Mouse (Mus musculus): ENCODE measurements around the gene Sugt1. TPM values are rescaled to one million over a fixed set of nuclear protein-coding genes. Genes with fewer than 3 reads are reported as not detected.

The Sugt1 gene
- polyA plus RNA-seq, 1 experiment from 2014 or later = 148 TPM

DNA sequence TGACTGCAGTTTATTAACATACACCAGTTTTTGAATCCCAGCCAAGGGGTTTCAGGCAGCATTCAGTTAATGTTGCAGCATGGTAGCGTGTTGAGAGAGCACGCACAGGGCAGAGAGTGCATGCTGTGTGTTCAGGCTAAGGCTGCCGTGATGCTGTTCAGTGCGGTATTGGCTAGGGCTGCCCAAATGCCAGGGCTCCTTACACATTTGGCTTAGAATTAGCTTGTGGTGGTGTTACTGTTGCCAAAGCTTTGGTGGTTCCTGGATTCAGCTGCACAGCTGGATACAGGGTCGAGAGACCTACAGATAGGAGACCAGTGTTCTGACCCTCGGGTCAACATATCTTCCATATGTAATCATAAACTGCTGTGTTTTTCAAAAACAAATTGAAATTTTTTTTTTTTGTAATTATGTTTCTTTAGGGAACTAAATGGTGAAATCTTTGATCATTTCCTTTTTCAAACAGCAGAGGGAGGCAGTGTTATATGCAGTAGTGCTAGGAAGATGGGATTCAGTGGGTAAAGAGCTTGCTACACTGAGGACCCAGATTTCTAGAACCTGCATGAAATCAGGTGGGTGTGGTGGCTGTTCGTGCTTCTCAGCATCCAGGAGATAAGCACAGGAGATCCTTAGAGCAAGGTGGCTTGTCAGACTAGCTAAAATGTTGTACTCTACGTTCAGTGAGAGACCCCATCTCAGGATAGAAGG is 29.8 kb downstream of the Sugt1 start:
- no peaks in the 10 kb centered on the region for H3K4me1 ChIP-seq
- no peaks in the 10 kb centered on the region for H3K9me3 ChIP-seq (replicated peaks)
- no peaks in the 10 kb centered on the region for H3K27me3 ChIP-seq (ENCODE audit: low read depth, poor library complexity, severe bottlenecking)
- peaks cover 84% of the 10 kb centered on the region for H3K36me3 ChIP-seq
- DNase-seq (ENCODE audit: low spot score) = no peak
- H3K27ac ChIP-seq = no peak overlapping the region
- 90% methylated on average over 8 of the region's 8 CpGs for WGBS
- H3K4me3 ChIP-seq = no peak overlapping the region

DNA sequence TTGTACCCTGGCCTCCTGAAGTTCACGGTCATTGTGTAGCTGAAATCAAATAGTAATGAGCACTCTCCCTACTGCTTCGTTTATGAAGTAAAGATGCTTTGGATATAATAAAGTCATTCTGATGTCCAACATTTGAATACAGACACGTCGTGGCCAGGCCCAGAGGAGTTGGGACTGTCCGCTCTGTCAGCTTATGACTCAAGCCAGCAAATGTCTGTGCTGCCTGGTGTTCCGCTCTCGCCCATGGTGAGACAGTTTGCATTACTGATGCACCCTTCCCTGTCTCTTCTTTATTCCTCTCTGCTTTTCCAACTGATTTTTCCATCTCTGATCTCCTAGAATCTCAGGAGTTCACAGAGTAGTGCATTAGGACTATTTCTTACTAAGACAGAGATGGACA is 32.3 kb downstream of the Sugt1 start:
- no peak overlapping the region for H3K27ac ChIP-seq
- no peak overlapping the region for H3K4me3 ChIP-seq
- no peaks in the 10 kb centered on the region for H3K27me3 ChIP-seq (ENCODE audit: low read depth, poor library complexity, severe bottlenecking)
- H3K9me3 ChIP-seq (replicated peaks) = no peaks in the 10 kb centered on the region
- H3K4me1 ChIP-seq = no peaks in the 10 kb centered on the region
- WGBS = 96% methylated on average over 7 of the region's 7 CpGs
- H3K36me3 ChIP-seq = peaks cover 82% of the 10 kb centered on the region
- no peak for DNase-seq (ENCODE audit: low spot score)

DNA sequence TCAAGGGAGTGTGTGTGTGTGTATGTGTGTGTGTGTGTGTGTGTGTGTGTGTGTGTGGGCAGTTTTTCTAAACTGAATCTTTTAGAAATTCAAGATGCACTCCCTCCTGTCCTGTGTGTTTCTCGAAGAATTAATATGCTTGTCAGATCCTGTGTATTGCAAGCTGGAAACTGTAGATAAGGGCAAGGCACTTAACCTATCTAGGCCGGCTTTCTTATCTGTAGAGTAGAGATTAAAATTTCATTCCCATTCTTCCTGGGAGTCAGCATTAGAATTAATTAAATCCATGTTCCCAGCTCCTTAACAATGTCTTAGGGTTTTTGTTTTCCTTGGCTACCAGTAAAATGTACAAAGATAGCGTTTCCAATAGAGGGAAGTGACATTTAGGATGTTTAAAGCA is 33.7 kb downstream of the Sugt1 start:
- Histone ChIP-seq H3K4me1 (no peaks in the 10 kb centered on the region), H3K36me3 (peaks cover 87% of the 10 kb centered on the region), H3K9me3 (replicated peaks) (no peaks in the 10 kb centered on the region), H3K27ac (no peak overlapping the region), H3K4me3 (no peak overlapping the region), H3K27me3 (ENCODE audit: low read depth, poor library complexity, severe bottlenecking) (no peaks in the 10 kb centered on the region)
- 83% methylated on average over 3 of the region's 3 CpGs for WGBS
- DNase-seq (ENCODE audit: low spot score) = no peak

DNA sequence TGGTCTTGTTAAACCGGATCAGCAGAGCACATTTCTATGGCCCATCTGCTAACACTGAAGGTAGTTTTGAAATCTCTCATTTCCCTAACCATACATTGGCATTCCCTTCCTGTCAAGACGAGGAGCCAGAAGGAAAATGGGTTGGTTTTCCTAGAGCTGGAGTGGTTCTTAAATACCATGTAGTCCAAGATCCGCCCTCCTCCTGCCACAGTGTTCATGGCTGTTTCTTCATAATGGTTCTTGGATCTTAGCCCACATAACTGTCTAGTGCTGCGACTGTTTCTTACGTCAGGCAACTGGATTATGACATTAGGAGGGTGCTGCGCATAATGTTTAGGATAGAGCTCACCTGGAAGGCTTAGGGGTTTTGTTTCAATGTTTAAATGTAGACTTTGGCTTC is 44.8 kb downstream of the Sugt1 start:
- DNase-seq (ENCODE audit: low spot score) = no peak
- H3K36me3 ChIP-seq = peaks cover 51% of the 10 kb centered on the region
- no peaks in the 10 kb centered on the region for H3K27me3 ChIP-seq (ENCODE audit: low read depth, poor library complexity, severe bottlenecking)
- 93% methylated on average over 6 of the region's 6 CpGs for WGBS
- no peaks in the 10 kb centered on the region for H3K9me3 ChIP-seq (replicated peaks)
- H3K27ac ChIP-seq = no peak overlapping the region
- H3K4me1 ChIP-seq = no peaks in the 10 kb centered on the region
- H3K4me3 ChIP-seq = no peak overlapping the region

DNA sequence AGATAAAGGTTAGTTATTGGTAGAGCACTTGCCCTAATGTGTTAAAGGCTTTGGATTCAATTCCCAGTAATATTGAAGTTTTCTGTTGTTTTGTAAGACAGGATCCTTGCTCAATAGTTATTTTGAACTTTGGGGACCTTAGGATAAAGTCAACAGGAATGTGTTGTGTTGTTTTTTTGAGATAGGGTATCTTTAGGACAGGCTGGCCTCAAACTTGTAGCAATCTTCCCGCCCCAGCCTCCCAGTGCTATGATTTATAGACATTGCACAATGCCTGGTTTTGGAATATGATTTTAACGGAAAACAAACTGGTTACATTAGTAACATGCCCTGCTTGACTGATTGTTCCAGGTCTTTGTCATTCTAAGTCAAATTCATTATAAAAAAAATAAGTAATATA is 45.7 kb downstream of the Sugt1 start:
- WGBS = 97% methylated on average over 2 of the region's 2 CpGs
- H3K27me3 ChIP-seq (ENCODE audit: low read depth, poor library complexity, severe bottlenecking) = no peaks in the 10 kb centered on the region
- peaks cover 6% of the 10 kb centered on the region; the same call in 1 of the 2 replicates for H3K4me1 ChIP-seq
- no peak for DNase-seq (ENCODE audit: low spot score)
- H3K27ac ChIP-seq = no peak overlapping the region
- no peak overlapping the region for H3K4me3 ChIP-seq
- peaks cover 43% of the 10 kb centered on the region for H3K36me3 ChIP-seq
- no peaks in the 10 kb centered on the region for H3K9me3 ChIP-seq (replicated peaks)

DNA sequence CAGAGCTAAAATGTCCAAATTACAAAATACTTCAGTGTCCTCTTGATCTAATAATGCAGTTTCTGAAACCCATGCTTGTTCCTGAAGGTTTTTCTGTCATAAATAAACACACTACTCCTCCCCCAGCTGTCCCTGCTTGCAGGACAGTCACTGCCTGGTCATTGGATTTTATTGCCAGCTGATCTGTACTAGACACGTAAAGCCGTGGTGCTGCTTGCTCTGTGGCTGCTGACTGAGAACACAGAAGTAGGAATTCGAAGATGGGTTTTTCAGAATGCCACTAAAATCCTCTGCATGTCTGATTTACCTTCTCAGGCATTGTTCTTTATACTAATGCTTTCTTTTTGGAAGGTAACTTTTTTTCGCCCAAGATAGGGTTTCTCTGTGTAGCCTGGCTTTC is 49.3 kb downstream of the Sugt1 start:
- no peaks in the 10 kb centered on the region for H3K9me3 ChIP-seq (replicated peaks)
- no peaks in the 10 kb centered on the region for H3K27me3 ChIP-seq (ENCODE audit: low read depth, poor library complexity, severe bottlenecking)
- 61% methylated on average over 4 of the region's 4 CpGs for WGBS
- H3K4me1 ChIP-seq = peaks cover 6% of the 10 kb centered on the region; the same call in 1 of the 2 replicates
- no peak for DNase-seq (ENCODE audit: low spot score)
- no peak overlapping the region for H3K27ac ChIP-seq
- peaks cover 8% of the 10 kb centered on the region for H3K36me3 ChIP-seq
- H3K4me3 ChIP-seq = no peak overlapping the region

DNA sequence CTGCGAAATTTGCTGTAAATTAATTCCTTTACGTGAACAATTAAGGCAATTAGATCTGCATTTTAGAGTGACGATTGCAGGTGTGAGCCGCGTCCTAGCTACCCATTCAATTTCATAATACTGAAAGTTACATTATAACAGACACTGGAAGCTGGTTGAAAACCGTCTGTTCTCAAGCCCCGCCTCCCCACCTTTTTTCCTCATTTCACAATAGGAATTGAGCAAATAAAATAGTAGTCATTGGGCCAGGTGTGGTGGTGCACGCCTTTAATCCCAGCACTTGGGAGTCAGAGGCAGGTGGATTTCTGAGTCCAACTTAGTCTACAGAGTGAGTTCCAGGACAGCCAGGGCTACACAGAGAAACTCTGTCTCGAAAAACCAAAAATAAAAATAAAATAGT is 54.6 kb downstream of the Sugt1 start:
- Histone ChIP-seq H3K36me3 (no peaks in the 10 kb centered on the region), H3K9me3 (replicated peaks) (no peaks in the 10 kb centered on the region), H3K27me3 (ENCODE audit: low read depth, poor library complexity, severe bottlenecking) (peaks cover 17% of the 10 kb centered on the region; the same call in 1 of the 2 replicates), H3K4me1 (peaks cover 17% of the 10 kb centered on the region), H3K27ac (no peak overlapping the region), H3K4me3 (no peak overlapping the region)
- 84% methylated on average over 9 of the region's 9 CpGs for WGBS
- DNase-seq (ENCODE audit: low spot score) = no peak

DNA sequence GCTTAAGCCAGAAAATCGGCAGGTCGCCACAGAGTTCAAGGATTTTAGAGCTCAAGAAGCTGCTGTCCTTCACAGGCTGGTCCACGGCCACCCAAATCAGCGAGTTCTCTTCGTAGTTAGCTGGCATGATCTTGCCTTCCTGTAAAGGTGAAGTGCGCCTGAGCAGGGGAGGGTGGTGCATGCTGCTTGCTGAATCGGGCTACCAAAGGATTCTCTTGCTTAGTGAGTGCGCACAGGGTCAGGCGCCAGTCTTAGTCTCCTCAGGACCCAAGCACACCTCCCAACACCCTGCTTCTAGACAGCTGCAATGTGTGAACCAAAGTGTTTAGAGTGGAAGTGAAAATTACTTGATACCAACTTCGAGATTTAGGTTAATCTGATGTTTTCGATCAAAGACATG is 57.9 kb downstream of the Sugt1 start:
- peaks cover 11% of the 10 kb centered on the region for H3K4me1 ChIP-seq
- H3K36me3 ChIP-seq = no peaks in the 10 kb centered on the region
- no peaks in the 10 kb centered on the region for H3K9me3 ChIP-seq (replicated peaks)
- peaks cover 18% of the 10 kb centered on the region; the same call in 1 of the 2 replicates for H3K27me3 ChIP-seq (ENCODE audit: low read depth, poor library complexity, severe bottlenecking)
- peak overlapping the region; percentile 26 for H3K4me3 ChIP-seq
- WGBS = 9% methylated on average over 11 of the region's 11 CpGs
- peak; percentile 49 for DNase-seq (ENCODE audit: low spot score)
- H3K27ac ChIP-seq = peak overlapping the region; percentile 12; the same call in 1 of the 2 replicates

DNA sequence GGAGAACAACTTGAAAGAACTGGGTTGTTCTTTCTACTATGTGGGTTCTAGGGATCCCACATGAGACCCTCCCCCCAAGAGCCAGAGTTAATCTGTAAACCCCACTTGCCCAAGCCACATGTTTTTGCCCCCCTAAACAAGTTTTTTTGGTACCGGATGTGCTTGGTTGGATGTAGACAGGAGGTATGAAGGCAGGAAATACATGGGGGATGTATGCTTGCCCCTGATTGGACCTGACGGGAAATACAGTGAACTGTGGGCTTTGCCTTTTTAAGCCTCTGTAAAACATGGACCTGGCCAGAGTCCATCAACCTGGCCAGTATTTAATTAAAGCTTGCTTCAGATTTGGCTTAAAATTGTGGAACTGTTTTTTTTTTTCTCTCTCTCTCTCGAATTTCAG is 62.2 kb downstream of the Sugt1 start:
- DNase-seq (ENCODE audit: low spot score) = no peak
- 82% methylated on average over 3 of the region's 3 CpGs for WGBS
- Histone ChIP-seq H3K27me3 (ENCODE audit: low read depth, poor library complexity, severe bottlenecking) (peaks cover 12% of the 10 kb centered on the region; the same call in 1 of the 2 replicates), H3K36me3 (no peaks in the 10 kb centered on the region), H3K27ac (no peak overlapping the region), H3K4me1 (peaks cover 9% of the 10 kb centered on the region), H3K9me3 (replicated peaks) (no peaks in the 10 kb centered on the region), H3K4me3 (no peak overlapping the region)

DNA sequence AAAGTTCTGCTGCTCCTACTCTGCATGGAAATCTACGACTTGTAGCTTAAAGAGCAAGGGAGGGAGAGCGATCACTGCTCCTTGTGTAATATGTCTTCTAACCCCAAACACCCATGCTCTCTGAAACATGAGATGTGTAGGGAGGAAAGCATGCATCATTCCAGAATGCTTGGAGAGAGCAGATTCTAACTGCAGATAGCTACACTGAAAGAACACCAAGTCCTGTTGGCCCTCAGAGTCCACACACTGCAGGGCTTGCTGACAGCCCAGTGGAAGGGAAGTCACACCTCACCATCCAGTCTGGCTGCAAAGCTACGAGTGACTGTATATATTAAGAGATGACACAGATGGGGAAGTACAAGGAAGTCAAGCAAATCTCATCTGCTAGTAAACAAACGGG is 65.2 kb downstream of the Sugt1 start:
- Histone ChIP-seq H3K4me1 (no peaks in the 10 kb centered on the region), H3K9me3 (replicated peaks) (no peaks in the 10 kb centered on the region), H3K27ac (no peak overlapping the region), H3K4me3 (no peak overlapping the region), H3K36me3 (no peaks in the 10 kb centered on the region), H3K27me3 (ENCODE audit: low read depth, poor library complexity, severe bottlenecking) (no peaks in the 10 kb centered on the region)
- 71% methylated on average over 4 of the region's 4 CpGs for WGBS
- no peak for DNase-seq (ENCODE audit: low spot score)

DNA sequence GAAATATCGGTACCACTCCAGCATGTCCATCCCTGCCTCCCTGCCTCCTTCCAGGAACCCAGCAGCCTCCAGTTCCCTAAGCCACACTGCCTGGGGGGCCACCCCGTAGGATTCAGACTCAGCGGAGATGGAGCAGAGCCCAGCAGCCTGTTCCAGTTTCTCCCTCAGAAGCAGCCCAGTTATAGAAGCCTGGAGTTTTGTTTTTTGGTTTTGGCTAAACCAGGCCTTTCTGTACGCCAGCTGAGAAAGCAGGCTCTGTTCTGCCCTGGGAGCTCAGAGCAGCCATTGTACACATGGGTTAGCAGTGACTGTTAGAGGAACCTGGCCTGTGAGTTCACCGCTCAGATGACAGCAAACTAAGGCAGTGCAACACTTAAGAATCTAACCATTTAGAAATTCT is 70.8 kb downstream of the Sugt1 start:
- DNase-seq (ENCODE audit: low spot score) = no peak
- H3K4me3 ChIP-seq = no peak overlapping the region
- peaks cover 13% of the 10 kb centered on the region for H3K4me1 ChIP-seq
- no peaks in the 10 kb centered on the region for H3K9me3 ChIP-seq (replicated peaks)
- peaks cover 24% of the 10 kb centered on the region for H3K27me3 ChIP-seq (ENCODE audit: low read depth, poor library complexity, severe bottlenecking)
- H3K27ac ChIP-seq = peak overlapping the region; percentile 3; the same call in 1 of the 2 replicates
- H3K36me3 ChIP-seq = no peaks in the 10 kb centered on the region
- WGBS = 75% methylated on average over 5 of the region's 5 CpGs

DNA sequence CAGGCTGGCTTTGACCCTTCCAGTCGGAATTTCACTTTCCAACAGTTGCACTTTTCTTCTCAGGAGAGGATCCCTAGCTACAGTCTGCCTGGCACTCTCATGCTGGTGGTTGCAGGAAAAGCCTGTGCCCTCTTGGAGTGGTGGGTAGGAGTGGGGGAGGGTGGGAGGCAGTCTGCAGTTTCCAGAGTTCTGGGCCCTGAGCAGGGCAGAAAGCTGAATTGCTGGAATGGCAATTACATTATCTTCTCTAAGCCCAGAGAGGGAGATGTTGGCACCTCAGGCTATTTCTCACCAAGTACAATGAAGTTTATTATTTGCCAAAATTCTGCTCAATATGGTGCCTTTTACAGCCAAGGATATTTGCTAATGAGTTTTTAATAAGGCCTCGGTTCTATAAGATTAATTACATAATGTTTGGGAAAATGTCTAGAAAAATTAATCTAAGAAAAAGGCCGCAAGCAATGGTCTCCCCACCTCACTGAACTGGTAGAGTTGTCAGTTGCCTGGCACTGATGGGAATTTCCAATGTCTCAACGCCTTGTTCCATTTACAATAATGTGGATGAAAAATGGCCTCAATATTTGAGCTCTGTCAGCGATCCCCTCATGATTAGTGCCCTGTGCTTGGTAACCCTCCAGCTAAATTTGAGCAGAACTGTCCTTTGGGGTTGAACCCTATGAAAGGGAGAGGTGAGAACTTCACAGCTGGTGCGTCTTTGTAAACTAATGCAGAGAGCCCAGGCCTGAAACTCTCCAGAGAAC is 71.4 kb downstream of the Sugt1 start:
- Histone ChIP-seq H3K27me3 (ENCODE audit: low read depth, poor library complexity, severe bottlenecking) (peaks cover 24% of the 10 kb centered on the region), H3K4me1 (peaks cover 13% of the 10 kb centered on the region), H3K4me3 (no peak overlapping the region), H3K36me3 (no peaks in the 10 kb centered on the region), H3K27ac (no peak overlapping the region), H3K9me3 (replicated peaks) (no peaks in the 10 kb centered on the region)
- no peak for DNase-seq (ENCODE audit: low spot score)
- 81% methylated on average over 6 of the region's 6 CpGs for WGBS

DNA sequence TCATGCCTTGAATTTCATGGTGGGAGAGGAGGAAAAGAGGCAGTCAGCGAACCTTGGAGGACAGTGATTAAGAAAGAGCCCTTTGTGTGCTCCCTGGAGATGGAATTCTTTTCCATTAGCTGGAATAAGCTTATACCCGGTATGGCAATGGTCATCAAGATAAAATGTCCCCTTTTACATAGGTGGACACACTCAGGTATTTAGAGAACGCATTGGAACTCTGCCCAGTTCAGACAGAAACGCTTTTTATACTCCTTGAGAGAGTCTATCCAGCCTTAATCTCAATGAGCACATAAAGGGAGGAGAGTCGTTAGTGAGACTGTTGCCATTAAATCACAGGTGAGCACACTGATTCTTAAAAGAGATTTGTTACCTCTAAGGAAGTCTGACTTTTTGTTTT is 73.0 kb downstream of the Sugt1 start:
- Histone ChIP-seq H3K4me1 (peaks cover 13% of the 10 kb centered on the region), H3K27ac (no peak overlapping the region), H3K9me3 (replicated peaks) (no peaks in the 10 kb centered on the region), H3K36me3 (no peaks in the 10 kb centered on the region), H3K27me3 (ENCODE audit: low read depth, poor library complexity, severe bottlenecking) (peaks cover 24% of the 10 kb centered on the region), H3K4me3 (peak overlapping the region; percentile 34; the same call in 1 of the 2 replicates)
- DNase-seq (ENCODE audit: low spot score) = no peak
- 69% methylated on average over 5 of the region's 5 CpGs for WGBS
